Mouse (Mus musculus): ENCODE measurements around the gene Fcho2. TPM values are rescaled to one million over a fixed set of nuclear protein-coding genes. Genes with fewer than 3 reads are reported as not detected.

Gene Fcho2
- polyA plus RNA-seq, 1 experiment from 2014 or later: 35.2 TPM

Other genes starting within 250 kb of the Fcho2 start
- gene Tmem174, start 178.0 kb downstream of the Fcho2 start, polyA plus RNA-seq (2016; fragmentation: Nextera tagmentation; extraction: Ambion mirVana): not detected in 2 replicates
- gene Tmem171, start 120.6 kb downstream of the Fcho2 start, polyA plus RNA-seq (2016; fragmentation: Nextera tagmentation; extraction: Ambion mirVana): 0.93 and 1.4 TPM in 2 replicates
- 54.1 and 58.0 TPM in 2 replicates for gene Tnpo1, start 110.9 kb upstream of the Fcho2 start, polyA plus RNA-seq (2016; fragmentation: Nextera tagmentation; extraction: Ambion mirVana)
- not detected in 2 replicates for gene 1700024P04Rik, start 169.1 kb upstream of the Fcho2 start, polyA plus RNA-seq (2016; fragmentation: Nextera tagmentation; extraction: Ambion mirVana)

Data from heart, embryonic 12.5 days (tissue).